Mouse (Mus musculus) thymus, postnatal 36 days (tissue): ENCODE data around the gene Haspin.

Experiments used
- DNase-seq, 2 experiments: peaks; one replicate each; pipeline ENCODE4 v3.0.0; 2022; ENCODE audit warnings: mixed read lengths in 2 of 2

Haspin gene

GRCm38 (mm10) chr11:73137591-73138501 is at the start of gene Haspin:
TSS of gene Haspin (minus strand) at chr11:73138294.
- peak; percentile 92 to 93 for DNase-seq

GRCm38 (mm10) chr11:73187231-73187630 is 49.1 kb upstream of the Haspin start:
- no peak for DNase-seq

GRCm38 (mm10) chr11:73185872-73186615 is 48.0 kb upstream of the Haspin start:
- DNase-seq: no peak

GRCm38 (mm10) chr11:73177895-73178294 is 39.8 kb upstream of the Haspin start:
- DNase-seq: no peak

DNA sequence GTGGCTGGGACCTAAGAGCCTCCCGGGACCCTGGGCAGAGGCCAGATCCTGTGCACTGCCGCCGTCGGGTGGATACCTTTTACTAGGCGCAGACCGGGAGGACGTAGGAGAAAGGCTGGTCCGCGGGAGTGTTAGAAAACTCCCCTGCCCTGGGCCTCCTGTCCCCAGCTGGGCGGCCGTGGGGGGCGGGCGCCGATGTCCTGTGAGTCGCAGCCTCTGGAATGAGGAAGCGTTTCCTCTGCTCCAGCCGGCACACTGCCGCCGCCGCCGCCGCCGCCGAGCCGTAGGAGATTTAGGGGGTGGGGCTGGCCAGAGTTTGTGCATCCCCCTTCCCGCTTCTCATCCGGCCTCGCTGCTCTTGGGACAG is 39.4 kb upstream of the Haspin start:
- DNase-seq: peak; percentile 44 to 64

GRCm38 (mm10) chr11:73176608-73177508 is 38.8 kb upstream of the Haspin start, which contains the start of the genes Emc6 and Tax1bp3:
TSS of gene Emc6 (minus strand) at chr11:73177037.
TSS of gene Tax1bp3 (plus strand) at chr11:73177083.
- peak; percentile 95 to 97 for DNase-seq

- no peak for DNase-seq
Observed at GRCm38 (mm10) chr11:73176186-73176585, 38.1 kb upstream of the Haspin start.

GRCm38 (mm10) chr11:73175612-73176011 is 37.5 kb upstream of the Haspin start:
- no peak for DNase-seq

DNA sequence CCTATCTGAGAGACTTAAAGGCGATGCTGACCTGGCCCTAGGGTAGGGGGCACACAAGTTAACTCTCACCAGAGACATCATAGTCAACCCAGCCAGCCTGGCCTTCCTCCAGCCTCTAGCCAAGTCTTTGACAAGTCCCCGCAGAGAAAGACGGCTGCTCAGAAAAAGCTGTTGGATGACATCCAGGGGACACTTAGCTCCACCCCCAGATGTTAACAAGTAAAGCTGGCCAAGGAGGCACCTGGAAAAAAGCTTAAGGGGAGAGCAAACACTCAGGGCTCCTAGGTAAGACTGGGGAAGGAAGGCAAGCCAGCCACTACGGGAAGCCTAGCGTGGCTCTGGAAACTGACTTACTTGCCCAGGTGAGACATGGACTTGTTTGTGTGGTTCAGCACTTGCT is 34.1 kb upstream of the Haspin start:
- no peak for DNase-seq

GRCm38 (mm10) chr11:73169231-73169630 is 31.1 kb upstream of the Haspin start:
- DNase-seq: peak; percentile 56 to 65

GRCm38 (mm10) chr11:73168576-73168975 is 30.5 kb upstream of the Haspin start:
- DNase-seq: no peak

DNA sequence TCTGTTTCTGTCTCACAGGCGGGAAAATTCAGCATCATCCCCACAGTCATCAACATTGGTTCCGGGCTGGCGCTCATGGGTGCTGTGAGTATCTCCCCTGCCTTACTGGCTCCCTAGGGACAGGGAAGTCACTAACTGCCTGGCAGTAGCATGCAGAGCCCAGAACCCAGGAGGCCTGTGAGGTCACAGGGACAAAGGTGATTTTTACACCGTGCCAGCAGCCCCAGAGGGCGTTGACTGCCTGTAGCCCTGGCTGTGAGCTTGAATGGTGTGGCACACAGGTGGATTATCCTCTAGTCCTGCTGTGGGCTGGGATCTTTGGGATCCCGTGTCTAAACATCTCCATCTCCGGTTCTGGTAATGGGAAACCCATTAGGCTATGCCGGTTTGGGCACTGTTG is 30.0 kb upstream of the Haspin start:
- no peak for DNase-seq

DNA sequence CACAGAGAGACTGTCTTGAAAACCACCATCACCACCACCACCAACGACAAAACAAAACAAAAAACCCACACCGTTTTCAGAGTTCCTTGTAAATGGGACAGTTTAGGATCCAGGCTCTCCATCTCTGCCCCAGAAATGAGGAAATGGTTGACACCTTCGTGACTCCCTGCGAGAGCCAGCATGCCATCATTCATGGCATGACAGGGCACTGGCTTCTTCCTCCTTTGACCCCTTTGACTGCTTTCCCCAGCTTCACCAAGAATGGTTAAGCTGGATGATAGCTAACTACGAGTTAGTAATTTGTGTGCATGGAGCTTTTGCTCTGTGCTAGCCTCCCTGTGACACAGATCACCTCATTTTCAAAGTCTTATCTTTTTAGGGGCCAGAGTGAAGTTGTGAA is 24.2 kb upstream of the Haspin start:
- DNase-seq: no peak

DNA sequence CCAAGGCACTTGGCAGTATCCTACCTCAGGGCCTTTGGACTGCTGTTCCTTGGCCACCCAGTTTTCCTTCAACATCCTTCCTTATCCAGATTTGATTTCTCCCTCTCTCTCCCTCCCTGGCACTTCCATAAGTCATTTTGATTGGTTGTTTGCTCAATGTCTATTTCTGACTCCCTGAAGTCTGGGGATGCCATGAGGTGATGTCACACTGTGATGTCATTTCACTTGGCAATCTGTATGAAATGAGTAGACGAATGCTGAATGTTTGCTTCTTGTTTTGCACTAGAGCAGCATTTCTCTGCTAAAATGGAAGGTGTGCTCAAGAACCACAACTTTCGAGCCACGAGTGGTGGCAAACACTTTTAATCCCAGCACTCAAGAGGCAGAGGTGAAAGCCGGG is 23.5 kb upstream of the Haspin start:
- DNase-seq: no peak

DNA sequence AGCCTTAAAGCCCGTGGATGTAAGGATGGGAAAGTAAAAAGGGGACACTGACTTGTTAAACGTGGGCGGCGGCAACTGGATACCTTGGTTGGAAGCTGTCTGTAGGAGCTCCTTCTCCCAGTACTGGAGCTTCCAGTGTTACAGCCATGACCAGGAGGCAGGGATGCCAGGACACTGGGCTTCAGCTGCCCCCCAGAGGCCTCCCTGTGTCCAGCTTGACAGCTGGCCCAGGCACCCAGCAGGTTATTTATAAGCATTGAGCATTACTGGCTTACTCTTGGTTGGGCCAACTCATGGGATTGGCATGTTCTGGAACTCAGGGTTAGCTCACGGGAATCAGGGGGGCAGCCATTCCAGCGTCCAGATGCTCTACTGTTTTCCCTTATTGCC is 22.7 kb upstream of the Haspin start:
- no peak for DNase-seq

- DNase-seq: no peak
Observed at GRCm38 (mm10) chr11:73159957-73160810, 22.1 kb upstream of the Haspin start, which contains the start of gene P2rx5. TSS of gene P2rx5 (plus strand) at chr11:73160421.

GRCm38 (mm10) chr11:73155071-73155470 is 17.0 kb upstream of the Haspin start:
- no peak for DNase-seq

- DNase-seq: no peak
Observed at GRCm38 (mm10) chr11:73148209-73148608, 10.1 kb upstream of the Haspin start.

- DNase-seq: no peak
Observed at GRCm38 (mm10) chr11:73146975-73147365, 8.9 kb upstream of the Haspin start.

DNA sequence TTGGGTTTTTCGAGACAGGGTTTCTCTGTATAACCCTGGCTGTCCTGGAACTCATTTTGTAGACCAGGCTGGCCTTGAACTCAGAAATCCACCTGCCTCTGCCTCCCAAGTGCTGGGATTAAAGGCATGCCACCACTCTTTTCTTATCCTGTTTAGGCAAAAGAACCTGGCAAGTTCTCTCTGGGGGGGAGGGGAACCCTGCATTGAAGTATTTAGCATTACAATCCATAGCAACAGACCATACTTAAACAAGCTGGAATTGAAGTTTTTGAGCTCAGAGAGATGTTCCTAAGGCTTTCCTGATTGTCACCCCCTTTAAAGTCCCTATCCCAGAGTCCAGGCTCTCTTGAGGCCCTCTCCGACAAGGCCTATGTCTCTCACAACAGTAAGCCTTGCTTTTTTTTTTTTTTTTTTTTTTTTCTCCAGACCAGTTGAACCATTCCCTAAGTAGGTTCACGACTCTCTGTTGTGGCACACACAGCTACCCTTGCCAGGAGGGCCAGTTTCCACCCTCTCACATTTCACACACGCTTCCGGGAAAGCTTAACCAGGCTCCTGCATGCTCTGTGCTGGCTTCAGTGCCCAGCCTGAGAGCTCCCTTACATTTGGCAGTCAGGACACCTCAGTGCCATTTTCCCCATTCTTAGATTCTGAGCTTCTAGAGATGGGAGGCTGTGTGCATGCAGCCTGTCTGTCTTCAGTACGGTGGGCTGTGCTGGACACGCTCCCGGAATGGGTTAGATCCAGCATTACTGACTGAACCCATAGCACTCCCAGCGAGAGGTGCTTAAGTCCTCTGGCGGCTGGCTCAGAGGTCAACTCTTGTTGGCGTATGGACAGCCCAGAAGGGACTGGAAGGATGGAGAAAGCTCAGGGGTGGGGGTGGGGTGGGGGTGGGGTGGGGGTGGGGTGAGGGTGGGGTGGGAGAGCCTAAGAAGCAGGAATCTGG is 8.2 kb upstream of the Haspin start:
- no peak for DNase-seq

- no peak for DNase-seq
Observed at GRCm38 (mm10) chr11:73144261-73144681, 6.2 kb upstream of the Haspin start.
